Comparison of ENCODE assay signal across 8 mouse cellular contexts in the genomic region with DNA sequence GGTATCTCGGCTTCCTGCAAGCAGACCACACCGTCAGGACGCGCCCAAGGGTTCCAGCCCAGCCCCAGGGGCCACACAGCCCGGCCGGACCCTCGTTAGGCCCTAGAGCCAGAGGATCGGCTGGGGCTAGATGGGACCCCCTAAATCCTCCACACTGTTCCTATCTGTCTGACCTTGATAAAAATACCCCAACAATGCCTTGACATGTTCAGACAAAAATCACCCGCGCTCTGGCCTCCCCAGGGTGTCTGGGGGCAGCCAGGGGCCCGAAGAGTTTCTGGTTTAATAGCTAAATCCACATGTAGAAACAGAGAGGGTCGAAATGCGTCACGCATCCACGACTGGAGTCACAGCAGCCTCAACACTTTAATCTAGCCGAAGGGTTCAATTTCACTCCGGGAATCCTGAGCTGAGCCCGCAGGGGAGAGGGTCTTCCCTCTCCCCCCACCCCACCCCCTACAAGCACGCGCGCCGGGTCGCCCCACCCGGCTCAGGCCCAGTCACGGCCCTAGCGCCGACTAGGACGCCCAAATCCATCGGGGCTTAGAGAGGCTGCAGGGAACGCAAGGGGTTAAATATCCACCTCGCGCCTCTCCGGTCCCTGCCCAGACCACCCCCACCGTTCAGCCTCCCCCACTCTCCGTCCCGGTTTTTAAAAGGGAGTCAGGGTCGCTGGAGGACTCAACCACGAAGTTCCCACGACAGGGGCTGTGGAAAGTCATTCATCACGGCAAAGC. TPM values are rescaled to one million over a fixed set of nuclear protein-coding genes. Genes with fewer than 3 reads are reported as not detected.
DNase-seq lines count a peak whose midpoint lies in the region; ATAC-seq and TF ChIP-seq lines count a peak whose summit lies in the region.

No protein-coding gene starts in this region.

- H3K27ac ChIP-seq in testis, adult 2 months (ENCODE audit: control insufficient read depth, insufficient read depth, low read depth, low read length) = no peak overlapping the region
- H3K27ac ChIP-seq in forebrain, embryonic 10.5 days = peak overlapping the region; percentile 84
- H3K27ac ChIP-seq in neural tube, embryonic 12.5 days = no peak overlapping the region

- H3K36me3 ChIP-seq in testis, adult 2 months (ENCODE audit: control insufficient read depth, insufficient read depth, low read length) = no peaks in the 10 kb centered on the region
- H3K36me3 ChIP-seq in forebrain, embryonic 10.5 days (replicated peaks) = no peaks in the 10 kb centered on the region
- H3K36me3 ChIP-seq in neural tube, embryonic 12.5 days = no peaks in the 10 kb centered on the region

- peak; percentile 14; the same call in 1 of the 2 replicates for ATAC-seq in neural tube, embryonic 12.5 days (ENCODE audit: low FRiP score, low read depth)

- peaks cover 40% of the 10 kb centered on the region for H3K4me1 ChIP-seq in testis, adult 2 months (ENCODE audit: control insufficient read depth, insufficient read depth, low read length)
- H3K4me1 ChIP-seq in forebrain, embryonic 10.5 days = peaks cover 85% of the 10 kb centered on the region
- H3K4me1 ChIP-seq in neural tube, embryonic 12.5 days = peaks cover 63% of the 10 kb centered on the region

- no peaks in the 10 kb centered on the region for H3K9me3 ChIP-seq in forebrain, embryonic 10.5 days
- H3K9me3 ChIP-seq in neural tube, embryonic 12.5 days = no peaks in the 10 kb centered on the region

- peak overlapping the region; percentile 75 for H3K9ac ChIP-seq in neural tube, embryonic 12.5 days

- under 1% methylated on average over 40 of the region's 40 CpGs for WGBS in forebrain, embryonic 10.5 days
- under 1% methylated on average over 39 of the region's 40 CpGs for WGBS in neural tube, embryonic 12.5 days

- TF ChIP-seq CTCF in testis, adult 2 months (IDR thresholded peaks at IDR 0.05; ENCODE audit: control insufficient read depth, insufficient read depth, insufficient replicate concordance, low read depth, low read length) = no peak

- H3K27me3 ChIP-seq in testis, adult 2 months (ENCODE audit: control insufficient read depth, insufficient read depth, low read length) = peaks cover 4% of the 10 kb centered on the region
- peaks cover 98% of the 10 kb centered on the region for H3K27me3 ChIP-seq in forebrain, embryonic 10.5 days (ENCODE audit: poor library complexity, severe bottlenecking)
- H3K27me3 ChIP-seq in neural tube, embryonic 12.5 days (replicated peaks) = peaks cover 68% of the 10 kb centered on the region

- DNase-seq in testis, postnatal 14 days (ENCODE audit: low spot score) = no peak
- DNase-seq in forebrain, embryonic 10.5 days (ENCODE audit: extremely low spot score, low spot score) = peak; percentile 46
- DNase-seq in kidney, postnatal 4 days = peak; percentile 42 to 47
- DNase-seq in thymus, postnatal 25 days = no peak
- DNase-seq in urinary bladder, postnatal 10 days (ENCODE audit: low spot score) = no peak
- no peak for DNase-seq in spleen, adult 18-20 months

- peak overlapping the region; percentile 88 for H3K4me3 ChIP-seq in testis, adult 2 months (ENCODE audit: control insufficient read depth, low read depth, low read length)
- peak overlapping the region; percentile 75 for H3K4me3 ChIP-seq in forebrain, embryonic 10.5 days
- peak overlapping the region; percentile 65 for H3K4me3 ChIP-seq in neural tube, embryonic 12.5 days

- no peak for TF ChIP-seq POLR2A in testis, adult 2 months (IDR thresholded peaks at IDR 0.05; ENCODE audit: control insufficient read depth, low read depth, low read length)

- H3K4me2 ChIP-seq in neural tube, embryonic 12.5 days (replicated peaks) = peak overlapping the region; percentile 97

RNA-seq across cellular contexts. Expression of a gene that starts 3.6 kb away (rescaled TPM):
- polyA plus RNA-seq in testis, adult 2 months (2012; rRNA removed) = 10.1 and 10.5 TPM in 2 replicates
- polyA plus RNA-seq in forebrain, embryonic 10.5 days (2016; fragmentation: Nextera tagmentation; extraction: Ambion mirVana) = 12.3 and 14.3 TPM in 2 replicates
- polyA plus RNA-seq in neural tube, embryonic 12.5 days (2016; fragmentation: Nextera tagmentation; extraction: Ambion mirVana) = 12.1 and 13.8 TPM in 2 replicates

Comparison
In these comparisons a context has a peak if more than half of its experiments do, and no peak if none do; other contexts are left out.
1. DNase-seq: peak in forebrain, embryonic 10.5 days (single experiment) and kidney, postnatal 4 days (2 of 2); none in testis, postnatal 14 days (single experiment), thymus, postnatal 25 days (single experiment), urinary bladder, postnatal 10 days (single experiment) and spleen, adult 18-20 months (0 of 2).
2. Peak in every context shown above with its lines, with median percentiles within 50 percentile points of each other: H3K4me3 ChIP-seq.